Mouse (Mus musculus) kidney, postnatal 10 days (tissue): ENCODE results near the gene Oprd1.

Source experiments
- DNase-seq: peaks from one replicate; pipeline ENCODE4 v3.0.0; 2021; ENCODE audit warnings: mixed read lengths

Gene Oprd1

GRCm38 (mm10) chr4:132133381-132133780, 10.9 kb downstream of the Oprd1 start:
- DNase-seq: no peak

- no peak for DNase-seq
Measured at GRCm38 (mm10) chr4:132132297-132132696, 12.0 kb downstream of the Oprd1 start.

- DNase-seq: no peak
Measured at GRCm38 (mm10) chr4:132131790-132132189, 12.5 kb downstream of the Oprd1 start.

GRCm38 (mm10) chr4:132131116-132131515, 13.2 kb downstream of the Oprd1 start:
- DNase-seq: no peak

GRCm38 (mm10) chr4:132130645-132131044, 13.6 kb downstream of the Oprd1 start:
- no peak for DNase-seq

GRCm38 (mm10) chr4:132130134-132130533, 14.2 kb downstream of the Oprd1 start:
- DNase-seq: no peak

- DNase-seq: no peak
Measured at GRCm38 (mm10) chr4:132128997-132129636, 15.2 kb downstream of the Oprd1 start.

- DNase-seq: peak; percentile 53
Measured at GRCm38 (mm10) chr4:132127091-132127490, 17.2 kb downstream of the Oprd1 start.

GRCm38 (mm10) chr4:132123166-132123565, 21.1 kb downstream of the Oprd1 start:
- no peak for DNase-seq

GRCm38 (mm10) chr4:132121674-132122073, 22.6 kb downstream of the Oprd1 start:
- DNase-seq: no peak

GRCm38 (mm10) chr4:132119566-132119965, 24.7 kb downstream of the Oprd1 start:
- DNase-seq: no peak

GRCm38 (mm10) chr4:132116315-132116714, 28.0 kb downstream of the Oprd1 start:
- no peak for DNase-seq

- peak; percentile 9 for DNase-seq
Measured at GRCm38 (mm10) chr4:132113411-132114095, 30.7 kb downstream of the Oprd1 start.

- DNase-seq: no peak
Measured at GRCm38 (mm10) chr4:132111227-132111626, 33.1 kb downstream of the Oprd1 start.

GRCm38 (mm10) chr4:132108221-132108620, 36.1 kb downstream of the Oprd1 start:
- DNase-seq: no peak

GRCm38 (mm10) chr4:132101152-132101551, 43.1 kb downstream of the Oprd1 start:
- DNase-seq: no peak

- DNase-seq: no peak
Measured at GRCm38 (mm10) chr4:132099548-132099947, 44.7 kb downstream of the Oprd1 start.

GRCm38 (mm10) chr4:132095043-132095442, 49.2 kb downstream of the Oprd1 start:
- DNase-seq: no peak

- no peak for DNase-seq
Measured at GRCm38 (mm10) chr4:132093928-132094327, 50.4 kb downstream of the Oprd1 start.

GRCm38 (mm10) chr4:132093136-132093535, 51.1 kb downstream of the Oprd1 start:
- DNase-seq: no peak

- DNase-seq: peak; percentile 78
Measured at GRCm38 (mm10) chr4:132088921-132089320, 55.4 kb downstream of the Oprd1 start.

- no peak for DNase-seq
Measured at GRCm38 (mm10) chr4:132085114-132085513, 59.2 kb downstream of the Oprd1 start.

- DNase-seq: no peak
Measured at GRCm38 (mm10) chr4:132080492-132080983, 63.7 kb downstream of the Oprd1 start.

- peak; percentile 83 for DNase-seq
Measured at GRCm38 (mm10) chr4:132079555-132080275, 64.6 kb downstream of the Oprd1 start.
